Mouse (Mus musculus): ENCODE data around the gene Hspa4l. TPM values are rescaled to one million over a fixed set of nuclear protein-coding genes. Genes with fewer than 3 reads are reported as not detected.
"Not testable (repeated sequence)": the region's sequence is repeated elsewhere in the genome, so short reads cannot be mapped to it uniquely, and the experiment has no call there.

Gene Hspa4l
- total and polyA plus RNA-seq, 2 experiments from 2014 or later = 27.8 to 46.8 TPM

- Histone ChIP-seq H3K4me2 (ENCODE audit: low read depth, low read length) (no peak overlapping the region), H3K27ac (ENCODE audit: low read depth) (no peak overlapping the region), H3K9me3 (replicated peaks; ENCODE audit: control insufficient read depth, low read length) (no peaks in the 10 kb centered on the region), H3K36me3 (replicated peaks; ENCODE audit: control insufficient read depth, insufficient read depth, low read length) (peaks cover 67% of the 10 kb centered on the region), H3K27me3 (ENCODE audit: control insufficient read depth, insufficient read depth, low read length) (no peaks in the 10 kb centered on the region), H3K4me1 (ENCODE audit: control insufficient read depth, insufficient read depth) (no peaks in the 10 kb centered on the region), H3K4me3 (ENCODE audit: low read depth, low read length) (no peak overlapping the region), H3K9ac (replicated peaks; ENCODE audit: low read depth, low read length) (no peak overlapping the region)
- WGBS = 89% methylated on average over 2 of the region's 2 CpGs
- ATAC-seq (ENCODE audit: insufficient read depth, low read depth) (no peak), DNase-seq (ENCODE audit: low spot score) (no peak)
- TF ChIP-seq EP300 (IDR thresholded peaks at IDR 0.05; ENCODE audit: low read depth) = no peak
- no peak for TF ChIP-seq CTCF (IDR thresholded peaks at IDR 0.05; ENCODE audit: low read depth)
Measured at GRCm38 (mm10) chr3:40813275-40813674, 69.0 kb downstream of the Hspa4l start.

GRCm38 (mm10) chr3:40845521-40845920, 101.2 kb downstream of the Hspa4l start:
- not testable (repeated sequence) for H3K9ac ChIP-seq (replicated peaks; ENCODE audit: low read depth, low read length); H3K36me3 ChIP-seq (replicated peaks; ENCODE audit: control insufficient read depth, insufficient read depth, low read length); ATAC-seq (ENCODE audit: insufficient read depth, low read depth); H3K27me3 ChIP-seq (ENCODE audit: control insufficient read depth, insufficient read depth, low read length); DNase-seq (ENCODE audit: low spot score); H3K9me3 ChIP-seq (replicated peaks; ENCODE audit: control insufficient read depth, low read length); H3K4me1 ChIP-seq (ENCODE audit: control insufficient read depth, insufficient read depth)
- peak overlapping the region; percentile 57; the same call in 1 of the 2 replicates for H3K4me3 ChIP-seq (ENCODE audit: low read depth, low read length)
- 65% methylated on average over 5 of the region's 6 CpGs for WGBS
- peak overlapping the region; percentile 90 for H3K27ac ChIP-seq (ENCODE audit: low read depth)
- H3K4me2 ChIP-seq (ENCODE audit: low read depth, low read length) = peak overlapping the region; percentile 63

Other genes with a start within 250 kb of the Hspa4l start
- 5.8 and 11.4 TPM in 2 replicates for gene Intu, start 213.2 kb upstream of the Hspa4l start, total RNA-seq (2014; rRNA removed; ENCODE audit: low replicate concordance)
- 2.7 TPM in 2 replicates for gene Intu, start 213.2 kb upstream of the Hspa4l start, polyA plus RNA-seq (2015; fragmentation: Nextera tagmentation; extraction: Ambion mirVana)
- gene Slc25a31, start 35.6 kb upstream of the Hspa4l start, total RNA-seq (2014; rRNA removed; ENCODE audit: low replicate concordance) = 0.93 TPM in 1 of 2 replicates, not detected in the other
- 0.73 and 0.86 TPM in 2 replicates for gene Slc25a31, start 35.6 kb upstream of the Hspa4l start, polyA plus RNA-seq (2015; fragmentation: Nextera tagmentation; extraction: Ambion mirVana)
- 7.1 and 14.5 TPM in 2 replicates for gene Plk4, start 55.5 kb downstream of the Hspa4l start, total RNA-seq (2014; rRNA removed; ENCODE audit: low replicate concordance)
- gene Plk4, start 55.5 kb downstream of the Hspa4l start, polyA plus RNA-seq (2015; fragmentation: Nextera tagmentation; extraction: Ambion mirVana) = 10.2 and 11.6 TPM in 2 replicates
- gene Mfsd8, start 102.4 kb downstream of the Hspa4l start, total RNA-seq (2014; rRNA removed; ENCODE audit: low replicate concordance) = 18.6 and 21.1 TPM in 2 replicates
- gene Mfsd8, start 102.4 kb downstream of the Hspa4l start, polyA plus RNA-seq (2015; fragmentation: Nextera tagmentation; extraction: Ambion mirVana) = 7.1 and 7.7 TPM in 2 replicates
- 22.9 and 31.2 TPM in 2 replicates for gene Abhd18, start 102.5 kb downstream of the Hspa4l start, total RNA-seq (2014; rRNA removed; ENCODE audit: low replicate concordance)
- 24.5 and 33.6 TPM in 2 replicates for gene Abhd18, start 102.5 kb downstream of the Hspa4l start, polyA plus RNA-seq (2015; fragmentation: Nextera tagmentation; extraction: Ambion mirVana)
- gene 1700034I23Rik, start 158.0 kb downstream of the Hspa4l start, total RNA-seq (2014; rRNA removed; ENCODE audit: low replicate concordance) = not detected in 2 replicates
- gene 1700034I23Rik, start 158.0 kb downstream of the Hspa4l start, polyA plus RNA-seq (2015; fragmentation: Nextera tagmentation; extraction: Ambion mirVana) = 0.11 TPM in 2 replicates
- gene Larp1b, start 205.3 kb downstream of the Hspa4l start, total RNA-seq (2014; rRNA removed; ENCODE audit: low replicate concordance) = 20.7 and 37.9 TPM in 2 replicates
- gene Larp1b, start 205.3 kb downstream of the Hspa4l start, polyA plus RNA-seq (2015; fragmentation: Nextera tagmentation; extraction: Ambion mirVana) = 33.2 and 35.4 TPM in 2 replicates